Mouse (Mus musculus) heart, postnatal 0 days (tissue): ENCODE measurements around the gene Trrap. TPM values are rescaled to one million over a fixed set of nuclear protein-coding genes. Genes with fewer than 3 reads are reported as not detected.

ENCODE experiments used
- ATAC-seq: fragments of 200-750 bp; cut with Nextera tagmentation; 2 replicates; pipeline ENCODE4 v1.8.0; 2017; ENCODE audit warnings: low read depth, moderate number of reproducible peaks, moderate library complexity; ENCODE audit not compliant: insufficient read depth
- DNase-seq: peaks from one replicate; pipeline ENCODE4 v3.0.0-alpha.2; 2016; ENCODE audit warnings: low spot score
- H3K27ac ChIP-seq: fragments of 300-500 bp; sonication (generic); 2 replicates; pipeline ENCODE4 v1.5.1; 2014; ENCODE audit warnings: low read depth, mild to moderate bottlenecking
- H3K27me3 ChIP-seq: fragments of 300-500 bp; sonication (generic); 2 replicates; pipeline ENCODE4 v1.6.1; 2014; ENCODE audit warnings: low read length, mixed read lengths; ENCODE audit not compliant: control insufficient read depth, insufficient read depth
- H3K36me3 ChIP-seq: fragments of 300-500 bp; sonication (generic); replicated peaks from 2 replicates; pipeline ENCODE4 v1.6.1; 2014; ENCODE audit warnings: low read length, mixed read lengths; ENCODE audit not compliant: control insufficient read depth, insufficient read depth
- H3K4me1 ChIP-seq: fragments of 300-500 bp; sonication (generic); 2 replicates; pipeline ENCODE4 v1.6.1; 2014; ENCODE audit warnings: antibody characterized with exemption; ENCODE audit not compliant: control insufficient read depth, insufficient read depth
- H3K4me2 ChIP-seq: fragments of 300-500 bp; sonication (generic); 2 replicates; pipeline ENCODE4 v1.6.1; 2014; ENCODE audit warnings: low read depth, mild to moderate bottlenecking, low read length, moderate library complexity
- H3K4me3 ChIP-seq: fragments of 300-500 bp; sonication (generic); 2 replicates; pipeline ENCODE4 v1.5.1; 2014; ENCODE audit warnings: low read depth, low read length
- H3K9ac ChIP-seq: fragments of 300-500 bp; sonication (generic); replicated peaks from 2 replicates; pipeline ENCODE4 v1.6.1; 2014; ENCODE audit warnings: low read depth, low read length, mixed read lengths
- H3K9me3 ChIP-seq: fragments of 300-500 bp; sonication (generic); replicated peaks from 2 replicates; pipeline ENCODE4 v1.6.1; 2016; ENCODE audit warnings: low read length; ENCODE audit not compliant: control insufficient read depth
- CTCF ChIP-seq: IDR thresholded peaks from 2 replicates; pipeline ENCODE4 v1.5.1; 2016; ENCODE audit warnings: antibody characterized with exemption, control low read depth, low read depth
- EP300 ChIP-seq: IDR thresholded peaks from 2 replicates; pipeline ENCODE4 v1.6.1; 2016; ENCODE audit warnings: antibody characterized with exemption, low read depth
- WGBS: fragments of 180-500 bp; shearing (Covaris S2); extraction: QIAGEN DNeasy Blood & Tissue Kit; methylation state at CpG from one replicate; pipeline ENCODE4 v1.1.7; 2014; 5-methylcytosine and 5-hydroxymethylcytosine counted together
- microRNA-seq: library from miRNA; unstranded; fragments of <30 nt; microRNA quantifications from one replicate; pipeline ENCODE4, GENCODE M21; 2016
- polyA plus RNA-seq: library from polyadenylated mRNA; unstranded; fragments of >200 nt; fragmentation: Nextera tagmentation; extraction: Ambion mirVana; gene quantifications from 2 replicates; pipeline ENCODE4 v1.2.1, GENCODE M21; 2015
- total RNA-seq: library from RNA; depleted of rRNA; stranded (reverse); fragments of >200 nt; gene quantifications from 2 replicates; pipeline ENCODE4 v1.2.3, GENCODE M21; 2014; ENCODE audit warnings: low replicate concordance; rRNA removed

Gene Trrap
- total and polyA plus RNA-seq, 2 experiments from 2014 or later: 24.6 to 85.0 TPM

- Histone ChIP-seq H3K9me3 (no peaks in the 10 kb centered on the region), H3K27ac (peak overlapping the region; percentile 52), H3K4me1 (peaks cover 7% of the 10 kb centered on the region; the same call in 1 of the 2 replicates), H3K4me2 (no peak overlapping the region), H3K27me3 (no peaks in the 10 kb centered on the region), H3K4me3 (no peak overlapping the region), H3K9ac (no peak overlapping the region; the same call in 1 of the 2 replicates), H3K36me3 (peaks cover 50% of the 10 kb centered on the region)
- DNase-seq: peak; percentile 76
- TF ChIP-seq EP300 (no peak), CTCF (no peak)
- peak; percentile 86 for ATAC-seq
- 14% methylated on average over 7 of the region's 7 CpGs for WGBS
Measured at GRCm38 (mm10) chr5:144898448-144899052, 131.0 kb downstream of the Trrap start.

DNA sequence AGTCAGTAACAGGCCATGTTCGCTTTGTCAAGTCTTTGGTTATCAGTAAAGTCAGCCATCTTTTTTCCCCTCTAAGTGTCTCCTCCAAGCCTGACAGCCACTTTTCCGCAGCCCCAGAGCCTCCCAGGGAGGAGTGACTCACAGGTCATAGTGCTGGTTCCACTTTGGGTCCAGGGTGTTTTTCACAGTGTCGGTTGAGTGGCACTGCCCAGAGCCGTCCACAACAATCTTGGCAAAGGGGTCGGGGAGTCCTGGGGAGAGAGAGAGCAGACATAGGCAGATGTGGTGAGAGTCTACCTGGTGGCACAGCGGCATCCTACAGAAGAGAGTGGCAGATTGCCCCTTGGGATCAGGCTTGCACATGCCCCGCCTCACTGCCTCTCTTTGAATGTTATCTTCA, 133.5 kb downstream of the Trrap start:
- Histone ChIP-seq H3K9ac (no peak overlapping the region), H3K4me2 (no peak overlapping the region), H3K27ac (no peak overlapping the region), H3K36me3 (peaks cover 31% of the 10 kb centered on the region), H3K4me1 (peaks cover 7% of the 10 kb centered on the region; the same call in 1 of the 2 replicates), H3K4me3 (no peak overlapping the region), H3K9me3 (no peaks in the 10 kb centered on the region), H3K27me3 (no peaks in the 10 kb centered on the region)
- WGBS: 68% methylated on average over 7 of the region's 7 CpGs
- DNase-seq: no peak
- TF ChIP-seq EP300 (no peak), CTCF (no peak)
- ATAC-seq: no peak

DNA sequence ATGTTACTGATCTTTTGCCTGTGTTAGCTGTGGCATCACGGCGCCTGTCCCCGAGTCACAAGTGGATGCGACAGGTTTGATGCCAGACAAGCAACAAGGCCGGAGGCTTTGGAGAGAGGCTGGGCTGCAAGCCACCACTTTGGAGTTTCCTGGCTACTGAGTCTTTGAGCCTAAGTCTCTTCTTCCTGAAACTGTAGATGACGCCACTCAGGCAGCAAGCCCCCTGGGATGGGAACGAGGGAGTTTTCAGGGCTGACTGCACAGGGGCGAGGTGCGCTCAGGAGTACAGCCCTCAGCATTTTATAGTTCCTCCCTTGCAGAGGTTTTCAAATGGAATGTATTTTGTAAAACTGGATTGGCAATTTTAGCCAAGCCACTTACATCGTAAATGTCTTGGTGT, 134.3 kb downstream of the Trrap start:
- Histone ChIP-seq H3K4me2 (no peak overlapping the region), H3K9ac (no peak overlapping the region), H3K36me3 (peaks cover 23% of the 10 kb centered on the region), H3K27me3 (no peaks in the 10 kb centered on the region), H3K9me3 (no peaks in the 10 kb centered on the region), H3K4me1 (peaks cover 7% of the 10 kb centered on the region; the same call in 1 of the 2 replicates), H3K4me3 (no peak overlapping the region), H3K27ac (no peak overlapping the region)
- WGBS: 77% methylated on average over 10 of the region's 10 CpGs
- TF ChIP-seq EP300 (no peak), CTCF (no peak)
- ATAC-seq (no peak), DNase-seq (no peak)

- H3K4me3 ChIP-seq: no peak overlapping the region
- H3K9me3 ChIP-seq: no peaks in the 10 kb centered on the region
- ATAC-seq: no peak
- 68% methylated on average over 12 of the region's 12 CpGs for WGBS
- TF ChIP-seq EP300 (no peak), CTCF (no peak)
- H3K4me2 ChIP-seq: no peak overlapping the region
- 0 out of 2 replicates have a peak, but pooled peaks cover under 1% of the 10 kb centered on the region for H3K4me1 ChIP-seq
- H3K27ac ChIP-seq: no peak overlapping the region
- DNase-seq: peak; percentile 36
- no peak overlapping the region for H3K9ac ChIP-seq
- no peaks in the 10 kb centered on the region for H3K27me3 ChIP-seq
- peaks cover 15% of the 10 kb centered on the region for H3K36me3 ChIP-seq
Measured at GRCm38 (mm10) chr5:144904356-144905134, 137.0 kb downstream of the Trrap start.

- peak; percentile 43 for TF ChIP-seq CTCF
- TF ChIP-seq EP300: no peak
- no peaks in the 10 kb centered on the region for H3K36me3 ChIP-seq
- peaks cover 16% of the 10 kb centered on the region; the same call in 1 of the 2 replicates for H3K4me1 ChIP-seq
- H3K27me3 ChIP-seq: no peaks in the 10 kb centered on the region
- H3K4me3 ChIP-seq: no peak overlapping the region
- H3K9me3 ChIP-seq: no peaks in the 10 kb centered on the region
- no peak overlapping the region for H3K4me2 ChIP-seq
- DNase-seq (no peak), ATAC-seq (no peak)
- no peak overlapping the region for H3K27ac ChIP-seq
- H3K9ac ChIP-seq: no peak overlapping the region
- WGBS: 68% methylated on average over 2 of the region's 2 CpGs
Measured at GRCm38 (mm10) chr5:144907591-144907990, 140.1 kb downstream of the Trrap start.

Small RNA genes lying within 50 kb of the gene (microRNA-seq; reads per million reads assigned to microRNA genes)
- not detected for gene Mir7039

Other genes starting within 250 kb of the Trrap start
- gene Nptx2, start 221.8 kb upstream of the Trrap start, total RNA-seq: 0.04 TPM in 1 of 2 replicates, not detected in the other
- gene Nptx2, start 221.8 kb upstream of the Trrap start, polyA plus RNA-seq: 0.04 TPM in 1 of 2 replicates, not detected in the other
- 0.53 and 2.2 TPM in 2 replicates for gene Tmem130, start 5.9 kb upstream of the Trrap start, total RNA-seq
- 0.36 and 0.44 TPM in 2 replicates for gene Tmem130, start 5.9 kb upstream of the Trrap start, polyA plus RNA-seq
- gene Smurf1, start 198.1 kb downstream of the Trrap start, total RNA-seq: 21.3 and 29.9 TPM in 2 replicates
- 7.0 and 9.1 TPM in 2 replicates for gene Smurf1, start 198.1 kb downstream of the Trrap start, polyA plus RNA-seq